Mouse (Mus musculus) activated CD4-positive, CD25-positive, alpha-beta regulatory T cell, adult 9 weeks (primary cell): ENCODE data around the gene Pctp. TPM values are rescaled to one million over a fixed set of nuclear protein-coding genes. Genes with fewer than 3 reads are reported as not detected.

Experiments used
- polyA plus RNA-seq: library from polyadenylated mRNA; unstranded; fragments of 100-300 nt; shearing (Covaris generic); gene quantifications from one replicate; pipeline ENCODE4 v1.2.1, GENCODE M21; 2017

The Pctp gene
- 11.4 TPM for polyA plus RNA-seq

DNA sequence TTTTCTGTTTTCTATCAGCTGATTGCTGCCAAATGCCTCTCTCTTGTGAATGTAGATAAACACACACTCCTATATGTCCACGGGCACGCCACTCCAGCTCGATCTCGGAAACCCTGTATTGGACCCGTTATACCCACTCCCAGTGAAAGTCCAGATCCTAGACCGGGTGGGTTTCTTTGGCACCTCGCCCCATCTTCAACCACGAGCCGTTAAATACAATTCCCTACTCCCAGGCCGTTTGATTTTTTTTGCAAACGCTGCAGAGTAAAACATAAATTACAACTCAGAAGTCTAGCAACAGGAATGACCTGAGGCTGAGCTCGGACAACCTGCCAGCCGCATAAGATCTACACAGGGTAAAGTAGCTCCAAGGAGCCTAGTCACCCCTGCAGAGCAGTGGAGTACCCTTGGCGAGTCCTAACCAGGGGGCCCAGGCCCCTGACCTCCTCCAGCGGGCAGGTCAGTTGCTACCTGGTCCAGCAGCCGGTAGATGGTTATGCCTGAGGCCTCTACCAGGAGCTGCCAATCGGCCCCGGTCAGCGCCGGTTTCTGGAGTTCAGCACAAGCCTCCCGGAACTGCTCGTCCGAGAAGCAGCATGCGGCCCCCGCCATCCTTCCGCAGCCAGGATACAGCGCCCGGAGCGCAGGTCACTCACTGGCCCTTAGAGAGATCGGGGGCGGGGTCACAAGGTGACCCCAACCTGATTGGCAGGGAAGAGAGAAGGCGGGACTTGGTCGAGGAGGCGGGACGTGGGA is at the start of gene Pctp:
TSS of gene Pctp (minus strand) at position 664 of the 756 bp plus-strand sequence.

DNA sequence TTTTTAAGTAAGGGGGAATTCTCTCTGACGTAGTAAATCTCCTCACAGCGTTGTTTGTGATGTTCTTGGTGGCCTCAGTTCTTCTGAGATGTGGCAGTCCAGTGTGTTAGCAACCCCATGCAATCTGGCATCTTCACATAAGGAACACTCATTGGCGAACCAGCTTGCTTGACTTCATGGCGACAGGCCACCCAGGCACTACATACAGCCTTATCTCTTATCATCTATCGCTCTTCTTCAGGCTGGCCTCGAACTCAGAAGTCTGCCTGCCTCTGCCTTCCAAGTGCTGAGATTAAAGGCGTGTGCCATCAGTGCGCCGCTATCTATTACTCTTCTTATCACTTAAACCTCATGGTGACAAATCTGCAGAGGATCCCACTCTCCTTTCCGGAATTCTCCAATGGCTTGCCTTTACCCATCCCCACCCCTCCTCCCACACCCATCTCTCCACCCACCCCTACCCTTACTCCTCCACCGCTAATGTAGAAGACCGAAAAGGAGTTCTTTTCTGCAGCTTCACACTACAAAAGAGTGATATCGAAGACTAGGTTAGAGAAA is 27.2 kb upstream of the Pctp start, which contains the start of gene Tmem100:
TSS of gene Tmem100 (plus strand) at position 508 of the 558 bp plus-strand sequence.

Other genes starting within 250 kb of the Pctp start
- gene Ankfn1, start 225.2 kb downstream of the Pctp start, polyA plus RNA-seq: not detected
- gene Tmem100, start 27.5 kb upstream of the Pctp start, polyA plus RNA-seq: not detected
- gene Gm45716, start 184.8 kb upstream of the Pctp start, polyA plus RNA-seq: 6.4 TPM
- gene Mmd, start 246.6 kb upstream of the Pctp start, polyA plus RNA-seq: 43.1 TPM